8 mouse cellular contexts compared by ENCODE assay signal in genomic region chr11:79144741-79145140, GRCm38 (mm10). TPM values are rescaled to one million over a fixed set of nuclear protein-coding genes. Genes with fewer than 3 reads are reported as not detected.
DNase-seq lines count a peak whose midpoint lies in the region; TF ChIP-seq lines count a peak whose summit lies in the region.

No protein-coding gene starts in this region.

- no peak for TF ChIP-seq CTCF in cerebellum, adult 2 months (IDR thresholded peaks at IDR 0.05; ENCODE audit: borderline replicate concordance, insufficient read depth, low read depth, low read length)

- no peak overlapping the region for H3K27ac ChIP-seq in cerebellum, adult 2 months (ENCODE audit: insufficient read depth, low read length)

- H3K4me3 ChIP-seq in cerebellum, adult 2 months (replicated peaks; ENCODE audit: insufficient read depth, low read depth, low read length): peak overlapping the region; percentile 17

- no peaks in the 10 kb centered on the region for H3K4me1 ChIP-seq in cerebellum, adult 2 months (ENCODE audit: control insufficient read depth, insufficient read depth, low read length)

- no peak for DNase-seq in cerebellum, adult 2 months
- DNase-seq in cerebellum, adult 11 months: no peak
- DNase-seq in Muller cell, postnatal 12 days (ENCODE audit: inconsistent ontology term): peak; percentile 46
- DNase-seq in heart, postnatal 10 days: peak; percentile 44 to 47
- DNase-seq in lung, postnatal 10 days: peak; percentile 59
- no peak for DNase-seq in left cerebral cortex, adult 8-10 months (ENCODE audit: low spot score in 2 of 2)
- DNase-seq in layer of hippocampus, adult 11-12 months (ENCODE audit: low spot score): no peak
- no peak for DNase-seq in left cerebral cortex, postnatal 14 days (ENCODE audit: low spot score in 2 of 2)

- TF ChIP-seq POLR2A in cerebellum, adult 2 months (IDR thresholded peaks at IDR 0.05; ENCODE audit: borderline replicate concordance, insufficient read depth, low read length): no peak

- no peaks in the 10 kb centered on the region for H3K27me3 ChIP-seq in cerebellum, adult 2 months (ENCODE audit: control insufficient read depth, insufficient read depth, low read length)

- WGBS in cerebellum, adult 2 months: 68% methylated on average over 1 of the region's 1 CpGs

- intact Hi-C loops in heart, postnatal 10 days (cut with DNase I): loop anchor here (2.0 kb wide), 2 partner anchors 70 to 74 kb away; no protein-coding TSS in a partner anchor
- intact Hi-C loops in left cerebral cortex, postnatal 14 days (cut with DNase I): loop anchor here (5.0 kb wide), 4 partner anchors 48 to 112 kb away; no protein-coding TSS in a partner anchor

RNA-seq across cellular contexts. Expression of gene Ksr1, which starts 1.5 kb away (rescaled TPM):
- polyA plus RNA-seq in cerebellum, adult 2 months (2012; rRNA removed): 22.4 and 23.2 TPM in 2 replicates
- total RNA-seq in heart, postnatal 10 days (2021): 10 to 100 TPM; 10.4 to 11.9 TPM
- 10 to 100 TPM; 53.6 to 63.6 (median 56.0) TPM for total RNA-seq in left cerebral cortex, adult 8-10 months (2022)
- total RNA-seq in left cerebral cortex, postnatal 14 days (2021): 10 to 100 TPM; 55.5 to 56.7 TPM

Comparison
In these comparisons a context has a peak if more than half of its experiments do, and no peak if none do; other contexts are left out.
1. DNase-seq: peak in Muller cell, postnatal 12 days (single experiment), heart, postnatal 10 days (2 of 2) and lung, postnatal 10 days (single experiment); none in cerebellum, adult 2 months (0 of 2), cerebellum, adult 11 months (single experiment), left cerebral cortex, adult 8-10 months (0 of 2), layer of hippocampus, adult 11-12 months (single experiment) and left cerebral cortex, postnatal 14 days (0 of 2).
2. RNA of gene Ksr1, which starts 1.5 kb away (total RNA-seq): 53.6 to 63.6 TPM in left cerebral cortex, adult 8-10 months and 55.5 to 56.7 TPM in left cerebral cortex, postnatal 14 days; 10.4 to 11.9 TPM in heart, postnatal 10 days; every median in the first group is over 4 times any median in the second.